Mouse (Mus musculus): ENCODE results near the gene Kit. TPM values are rescaled to one million over a fixed set of nuclear protein-coding genes. Genes with fewer than 3 reads are reported as not detected.
A peak's percentile ranks its signal among the peaks of the same experiment; 100 is the strongest.

Gene Kit
- polyA plus RNA-seq, 1 experiment from 2014 or later: 41.6 TPM

DNA sequence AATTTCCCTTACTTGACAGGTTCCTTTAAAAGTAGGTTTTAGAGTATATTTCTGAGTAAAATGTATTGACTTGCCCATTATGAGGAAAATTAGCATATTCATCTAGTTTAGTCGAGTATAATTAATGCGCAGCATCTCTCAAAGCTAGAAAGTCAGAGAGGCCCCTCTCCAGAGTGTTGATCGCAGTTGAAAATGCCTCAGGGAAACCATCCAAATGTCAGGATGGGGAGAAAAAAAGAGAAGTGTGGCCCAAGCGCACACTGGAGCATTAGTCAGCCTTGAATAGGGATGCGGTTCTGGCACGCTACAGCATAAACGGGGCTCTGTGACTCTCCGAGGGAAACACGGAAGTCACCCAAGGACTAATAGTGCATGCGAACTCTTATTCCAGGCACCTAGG is 20.6 kb downstream of the Kit start:
- Histone ChIP-seq H3K27ac (no peak overlapping the region), H3K4me1 (peaks cover 50% of the 10 kb centered on the region), H3K36me3 (no peaks in the 10 kb centered on the region), H3K9me3 (replicated peaks) (no peaks in the 10 kb centered on the region), H3K4me3 (no peak overlapping the region), H3K27me3 (no peaks in the 10 kb centered on the region), H3K9ac (no peak overlapping the region), H3K4me2 (replicated peaks) (no peak overlapping the region)
- no peak for ATAC-seq (ENCODE audit: low FRiP score)
- 79% methylated on average over 10 of the region's 10 CpGs for WGBS

DNA sequence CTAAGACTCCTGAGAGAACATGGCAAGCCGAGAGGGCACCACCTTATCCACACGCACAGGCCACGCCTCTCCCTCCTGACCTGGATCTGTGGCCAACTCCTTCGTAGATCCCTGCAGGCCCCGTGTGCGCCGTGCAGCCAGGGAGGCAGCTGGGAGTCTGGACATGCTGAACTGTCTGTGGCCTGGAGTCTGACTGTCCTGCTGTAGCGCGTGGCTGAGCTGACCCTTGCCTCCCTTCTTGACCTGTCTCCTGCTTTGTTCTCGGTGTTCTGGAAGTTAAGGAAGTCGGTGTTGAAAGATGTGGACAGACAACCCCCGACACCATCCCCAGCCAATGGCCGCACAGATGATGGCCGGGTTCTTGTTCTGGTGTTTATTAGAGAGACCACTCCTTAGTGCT is 21.5 kb downstream of the Kit start:
- no peak overlapping the region for H3K4me3 ChIP-seq
- H3K4me2 ChIP-seq (replicated peaks): no peak overlapping the region
- no peak overlapping the region for H3K9ac ChIP-seq
- no peaks in the 10 kb centered on the region for H3K36me3 ChIP-seq
- H3K4me1 ChIP-seq: peaks cover 48% of the 10 kb centered on the region
- no peaks in the 10 kb centered on the region for H3K9me3 ChIP-seq (replicated peaks)
- no peak for ATAC-seq (ENCODE audit: low FRiP score)
- H3K27ac ChIP-seq: no peak overlapping the region
- H3K27me3 ChIP-seq: no peaks in the 10 kb centered on the region
- WGBS: 47% methylated on average over 14 of the region's 14 CpGs

DNA sequence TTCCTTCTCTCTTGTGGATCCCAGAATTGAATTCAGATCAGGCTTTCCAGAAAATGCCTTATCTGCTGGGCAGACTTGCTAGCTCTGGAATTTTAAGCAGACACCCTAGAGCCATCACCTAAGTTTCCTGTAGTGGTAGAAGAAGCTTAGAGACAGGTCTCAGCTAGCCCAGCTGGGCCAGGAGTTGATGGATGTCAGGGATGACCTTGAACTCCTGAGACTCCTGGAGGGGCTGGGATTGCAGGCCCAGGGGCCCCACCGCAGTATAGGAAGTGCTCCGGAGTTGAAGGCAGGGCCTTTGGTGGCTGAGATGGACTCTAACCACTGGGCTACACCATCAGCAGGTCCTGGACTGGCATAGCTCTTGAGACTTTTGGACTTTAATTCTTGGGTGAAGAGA is 22.6 kb downstream of the Kit start:
- Histone ChIP-seq H3K27me3 (no peaks in the 10 kb centered on the region), H3K36me3 (no peaks in the 10 kb centered on the region), H3K4me2 (replicated peaks) (no peak overlapping the region), H3K9ac (no peak overlapping the region), H3K9me3 (replicated peaks) (no peaks in the 10 kb centered on the region), H3K27ac (no peak overlapping the region), H3K4me3 (no peak overlapping the region), H3K4me1 (peaks cover 37% of the 10 kb centered on the region)
- whole genome bisulfite sequencing: 84% methylated on average over 2 of the region's 2 CpGs
- ATAC-seq (ENCODE audit: low FRiP score): no peak

DNA sequence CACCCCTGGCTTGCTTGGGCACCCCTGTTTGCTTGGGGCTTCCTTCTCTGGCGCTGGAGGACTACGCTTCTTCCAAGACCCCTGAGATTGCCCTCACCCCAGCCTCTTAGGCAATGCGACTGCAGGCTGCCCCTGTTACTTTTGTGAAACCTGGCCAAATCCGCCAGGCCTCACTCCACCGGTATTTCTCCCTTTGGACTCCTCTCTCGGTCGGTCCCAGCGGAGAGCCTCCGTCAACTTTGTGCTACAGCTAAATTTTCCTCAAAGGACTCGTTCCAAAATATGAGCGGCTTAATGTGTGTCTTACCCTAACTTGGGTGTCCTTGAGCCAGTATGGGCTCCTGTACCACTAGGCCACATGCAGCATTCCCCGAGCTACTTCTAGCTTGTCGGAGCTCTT is 23.8 kb downstream of the Kit start:
- no peaks in the 10 kb centered on the region for H3K9me3 ChIP-seq (replicated peaks)
- H3K27ac ChIP-seq: no peak overlapping the region
- H3K27me3 ChIP-seq: no peaks in the 10 kb centered on the region
- no peak for ATAC-seq (ENCODE audit: low FRiP score)
- no peak overlapping the region for H3K9ac ChIP-seq
- peaks cover 34% of the 10 kb centered on the region for H3K4me1 ChIP-seq
- no peak overlapping the region for H3K4me3 ChIP-seq
- H3K36me3 ChIP-seq: no peaks in the 10 kb centered on the region
- H3K4me2 ChIP-seq (replicated peaks): no peak overlapping the region
- WGBS: 93% methylated on average over 13 of the region's 13 CpGs

DNA sequence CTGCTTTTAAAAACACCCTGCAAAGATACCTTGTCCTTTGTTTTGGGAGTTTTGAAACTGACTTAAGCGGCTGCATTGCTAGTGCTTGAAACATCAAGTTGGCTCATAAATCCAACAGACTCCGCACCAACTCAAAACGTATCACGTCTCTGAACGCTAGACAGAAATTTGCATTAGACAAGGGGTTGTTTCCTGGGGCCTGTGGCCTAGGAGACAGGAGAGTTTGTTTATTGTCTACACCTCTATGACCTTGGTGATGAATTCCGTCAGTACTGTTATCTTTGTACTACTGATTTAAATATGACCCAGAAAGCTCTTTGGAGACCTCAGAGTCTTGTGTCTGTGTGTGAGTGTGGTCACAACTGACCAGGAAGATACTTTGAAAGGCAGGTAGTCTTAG is 25.3 kb downstream of the Kit start:
- Histone ChIP-seq H3K36me3 (no peaks in the 10 kb centered on the region), H3K4me3 (no peak overlapping the region), H3K9ac (no peak overlapping the region), H3K4me2 (replicated peaks) (no peak overlapping the region), H3K27ac (no peak overlapping the region), H3K4me1 (peaks cover 37% of the 10 kb centered on the region), H3K27me3 (no peaks in the 10 kb centered on the region), H3K9me3 (replicated peaks) (no peaks in the 10 kb centered on the region)
- WGBS: 69% methylated on average over 6 of the region's 6 CpGs
- no peak for ATAC-seq (ENCODE audit: low FRiP score)

DNA sequence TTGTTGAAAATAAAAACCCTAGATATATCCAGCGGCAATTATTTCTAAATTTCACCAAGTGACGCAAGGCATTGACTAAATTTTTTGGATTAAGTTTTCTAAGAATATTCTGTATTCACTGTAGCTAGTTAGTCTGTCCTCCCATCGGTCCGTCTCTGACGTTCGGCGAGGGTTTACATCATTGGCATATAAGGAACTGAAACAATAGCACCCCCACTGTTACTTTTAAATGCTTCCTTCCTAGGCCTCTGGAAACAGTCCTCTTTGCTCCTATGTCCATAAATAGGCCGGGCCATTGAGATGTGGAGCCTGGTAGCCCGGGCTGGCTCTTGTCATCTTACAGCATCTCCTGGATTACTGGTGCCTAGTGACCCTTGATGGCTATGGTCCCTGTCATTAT is 29.5 kb downstream of the Kit start:
- no peaks in the 10 kb centered on the region for H3K27me3 ChIP-seq
- no peaks in the 10 kb centered on the region for H3K36me3 ChIP-seq
- H3K9me3 ChIP-seq (replicated peaks): no peaks in the 10 kb centered on the region
- WGBS: 55% methylated on average over 9 of the region's 9 CpGs
- no peak overlapping the region for H3K27ac ChIP-seq
- no peak overlapping the region for H3K4me3 ChIP-seq
- peaks cover 32% of the 10 kb centered on the region for H3K4me1 ChIP-seq
- H3K9ac ChIP-seq: no peak overlapping the region
- no peak overlapping the region for H3K4me2 ChIP-seq (replicated peaks)
- ATAC-seq (ENCODE audit: low FRiP score): no peak

DNA sequence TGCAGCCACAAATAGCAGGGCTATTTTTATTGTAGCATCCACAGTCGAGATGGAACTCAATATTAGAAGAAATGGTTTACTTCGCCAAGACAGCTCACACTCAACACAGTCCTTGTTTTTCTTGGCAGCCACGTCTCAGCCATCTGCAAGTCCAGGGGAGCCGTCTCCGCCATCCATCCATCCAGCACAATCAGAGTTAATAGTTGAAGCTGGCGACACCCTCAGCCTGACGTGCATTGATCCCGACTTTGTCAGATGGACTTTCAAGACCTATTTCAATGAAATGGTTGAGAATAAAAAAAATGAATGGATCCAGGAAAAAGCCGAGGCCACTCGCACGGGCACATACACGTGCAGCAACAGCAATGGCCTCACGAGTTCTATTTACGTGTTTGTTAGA is 32.2 kb downstream of the Kit start:
- Histone ChIP-seq H3K4me1 (peaks cover 30% of the 10 kb centered on the region), H3K27me3 (no peaks in the 10 kb centered on the region), H3K9me3 (replicated peaks) (no peaks in the 10 kb centered on the region), H3K4me3 (no peak overlapping the region), H3K4me2 (replicated peaks) (no peak overlapping the region), H3K36me3 (no peaks in the 10 kb centered on the region), H3K9ac (no peak overlapping the region), H3K27ac (no peak overlapping the region)
- WGBS: 75% methylated on average over 14 of the region's 14 CpGs
- no peak for ATAC-seq (ENCODE audit: low FRiP score)

DNA sequence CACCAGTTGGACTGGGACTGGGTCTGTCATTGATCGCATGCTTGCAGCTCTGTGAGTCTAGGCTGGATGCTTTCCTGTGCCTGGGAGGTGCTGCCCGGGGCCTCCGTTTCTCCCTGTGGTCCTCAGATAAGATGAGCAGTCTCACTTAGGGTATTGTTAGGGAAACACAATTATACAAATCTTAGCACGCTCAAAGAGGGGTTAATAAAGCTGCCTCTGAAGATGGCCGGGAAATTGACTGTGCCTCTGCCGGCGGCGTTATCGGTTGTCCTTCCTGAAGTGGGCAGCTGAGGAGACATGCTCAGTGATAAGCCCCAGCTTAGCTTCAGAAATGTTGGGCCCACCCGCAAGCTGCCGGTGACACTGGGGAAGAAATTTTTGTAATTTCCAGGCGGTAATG is 33.3 kb downstream of the Kit start:
- H3K9me3 ChIP-seq (replicated peaks): no peaks in the 10 kb centered on the region
- WGBS: 85% methylated on average over 12 of the region's 12 CpGs
- H3K4me3 ChIP-seq: no peak overlapping the region
- ATAC-seq (ENCODE audit: low FRiP score): no peak
- no peaks in the 10 kb centered on the region for H3K27me3 ChIP-seq
- peaks cover 36% of the 10 kb centered on the region for H3K4me1 ChIP-seq
- H3K36me3 ChIP-seq: no peaks in the 10 kb centered on the region
- no peak overlapping the region for H3K4me2 ChIP-seq (replicated peaks)
- H3K9ac ChIP-seq: no peak overlapping the region
- H3K27ac ChIP-seq: no peak overlapping the region

DNA sequence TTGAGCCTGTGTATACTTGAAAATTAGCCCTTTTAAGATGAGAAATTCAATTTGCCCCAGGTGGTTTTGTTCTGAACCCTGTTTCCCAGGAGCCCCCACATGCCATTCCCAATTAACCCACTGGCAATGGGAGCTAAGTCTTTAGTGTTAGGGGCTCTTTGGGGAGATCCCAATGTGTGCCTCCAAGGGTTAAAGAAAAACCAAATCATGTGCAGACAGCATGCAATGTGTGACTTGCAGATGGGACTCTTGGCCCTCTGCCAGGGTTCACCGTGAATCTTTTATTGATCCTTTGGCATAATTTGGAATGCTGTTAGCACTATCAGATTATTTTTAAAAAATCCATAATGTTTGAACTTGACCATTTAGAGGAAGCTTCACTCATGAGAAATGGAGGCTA is 37.7 kb downstream of the Kit start:
- Histone ChIP-seq H3K4me3 (no peak overlapping the region), H3K9ac (no peak overlapping the region), H3K36me3 (no peaks in the 10 kb centered on the region), H3K27ac (peak overlapping the region; percentile 48; the same call in 1 of the 2 replicates), H3K4me2 (replicated peaks) (no peak overlapping the region), H3K4me1 (peaks cover 22% of the 10 kb centered on the region), H3K27me3 (no peaks in the 10 kb centered on the region), H3K9me3 (replicated peaks) (no peaks in the 10 kb centered on the region)
- ATAC-seq (ENCODE audit: low FRiP score): peak; percentile 84
- 28% methylated on average over 1 of the region's 1 CpGs for WGBS

DNA sequence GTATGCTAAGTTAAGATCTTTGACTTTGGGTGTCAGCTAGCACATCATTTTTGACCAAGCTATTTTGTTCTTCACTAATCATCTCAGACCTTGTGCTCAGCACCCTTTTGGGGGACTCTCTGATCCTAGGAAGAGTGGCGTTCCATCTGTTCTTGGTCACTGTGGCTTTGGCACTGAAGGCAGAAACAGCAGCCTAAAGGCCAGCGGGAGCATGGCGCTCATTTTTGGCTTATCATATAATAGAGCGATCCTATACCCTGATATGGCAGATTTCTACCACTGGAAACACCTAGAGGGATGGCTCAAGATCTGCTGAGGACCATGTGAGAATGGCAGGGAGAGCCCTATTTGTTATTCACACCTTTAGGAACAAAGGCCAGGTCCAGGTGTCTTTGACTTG is 38.2 kb downstream of the Kit start:
- no peaks in the 10 kb centered on the region for H3K27me3 ChIP-seq
- no peak overlapping the region for H3K4me3 ChIP-seq
- ATAC-seq (ENCODE audit: low FRiP score): no peak
- peak overlapping the region; percentile 44; the same call in 1 of the 2 replicates for H3K27ac ChIP-seq
- no peak overlapping the region for H3K4me2 ChIP-seq (replicated peaks)
- H3K9ac ChIP-seq: no peak overlapping the region
- no peaks in the 10 kb centered on the region for H3K9me3 ChIP-seq (replicated peaks)
- WGBS: 91% methylated on average over 4 of the region's 4 CpGs
- H3K4me1 ChIP-seq: peaks cover 16% of the 10 kb centered on the region
- no peaks in the 10 kb centered on the region for H3K36me3 ChIP-seq

DNA sequence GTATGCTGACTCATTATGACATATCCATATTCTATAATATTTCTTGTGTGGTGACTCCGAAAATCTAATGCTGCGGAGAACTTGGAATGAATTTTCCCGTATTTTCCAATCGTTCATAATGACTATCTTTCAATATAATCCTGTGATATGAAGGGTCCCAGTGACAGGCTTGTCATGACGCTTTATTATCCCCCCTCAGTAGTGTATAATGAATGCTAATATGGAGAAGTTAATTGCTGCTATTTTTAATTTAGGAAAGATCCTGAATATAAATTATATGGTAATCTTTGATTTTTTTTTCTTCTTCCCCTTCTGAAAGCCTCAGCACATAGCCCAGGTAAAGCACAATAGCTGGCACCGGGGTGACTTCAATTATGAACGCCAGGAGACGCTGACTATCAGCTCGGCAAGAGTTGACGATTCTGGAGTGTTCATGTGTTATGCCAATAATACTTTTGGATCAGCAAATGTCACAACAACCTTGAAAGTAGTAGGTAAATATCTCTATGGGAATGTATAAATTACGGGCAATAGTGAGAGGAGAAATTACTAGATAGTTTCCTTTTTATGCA is 40.4 kb downstream of the Kit start:
- Histone ChIP-seq H3K27ac (no peak overlapping the region), H3K27me3 (no peaks in the 10 kb centered on the region), H3K4me3 (no peak overlapping the region), H3K9ac (no peak overlapping the region), H3K4me1 (peaks cover 9% of the 10 kb centered on the region; the same call in 1 of the 2 replicates), H3K36me3 (no peaks in the 10 kb centered on the region), H3K9me3 (replicated peaks) (no peaks in the 10 kb centered on the region), H3K4me2 (replicated peaks) (no peak overlapping the region)
- no peak for ATAC-seq (ENCODE audit: low FRiP score)
- 90% methylated on average over 11 of the region's 11 CpGs for WGBS

DNA sequence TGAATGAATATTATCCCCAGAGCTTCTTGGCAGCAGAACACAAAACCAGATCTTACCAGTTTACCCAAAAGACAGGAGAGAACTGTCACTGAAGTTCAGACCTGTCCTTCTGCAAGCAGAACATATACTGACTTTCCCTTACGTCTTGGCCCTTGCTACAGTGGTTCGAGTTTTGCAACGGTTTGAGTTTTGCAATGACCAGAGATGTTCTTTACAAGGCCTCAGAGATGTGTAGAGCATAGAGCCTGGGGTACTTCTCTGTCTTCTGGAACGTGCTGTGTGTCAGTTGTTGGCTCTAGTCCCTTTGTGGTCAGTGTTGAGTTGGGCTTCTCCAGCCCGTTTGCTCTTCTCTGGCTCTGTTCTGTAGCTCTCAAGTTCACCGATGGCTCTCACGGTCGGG is 40.9 kb downstream of the Kit start:
- 94% methylated on average over 8 of the region's 8 CpGs for WGBS
- Histone ChIP-seq H3K9me3 (replicated peaks) (no peaks in the 10 kb centered on the region), H3K4me3 (no peak overlapping the region), H3K4me1 (peaks cover 9% of the 10 kb centered on the region; the same call in 1 of the 2 replicates), H3K9ac (no peak overlapping the region), H3K27me3 (no peaks in the 10 kb centered on the region), H3K27ac (no peak overlapping the region), H3K36me3 (0 out of 2 replicates have a peak, but pooled peaks cover under 1% of the 10 kb centered on the region), H3K4me2 (replicated peaks) (no peak overlapping the region)
- ATAC-seq (ENCODE audit: low FRiP score): no peak

DNA sequence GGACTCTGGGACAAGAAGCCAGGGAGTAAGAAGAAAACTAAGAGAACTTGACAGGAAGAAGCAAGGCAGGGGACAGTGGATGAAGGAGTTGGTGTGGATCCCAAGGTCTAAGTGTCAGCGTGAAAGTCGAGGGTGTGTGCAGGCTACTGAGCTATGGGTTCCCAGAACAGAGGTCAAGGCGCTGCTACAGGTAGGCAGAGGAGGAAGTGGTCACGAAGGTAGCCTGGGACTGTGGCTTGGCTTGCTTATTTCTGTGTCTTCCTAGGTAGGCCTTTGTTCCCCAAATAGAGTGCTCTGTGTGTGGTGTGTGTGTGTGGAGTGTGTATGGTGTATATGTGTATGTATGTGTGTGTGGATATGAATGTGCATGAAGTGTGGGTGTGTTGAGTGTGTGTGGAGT is 47.7 kb downstream of the Kit start:
- Histone ChIP-seq H3K36me3 (peaks cover 26% of the 10 kb centered on the region), H3K4me3 (no peak overlapping the region), H3K9me3 (replicated peaks) (no peaks in the 10 kb centered on the region), H3K27ac (no peak overlapping the region), H3K4me2 (replicated peaks) (no peak overlapping the region), H3K9ac (no peak overlapping the region), H3K4me1 (peaks cover 11% of the 10 kb centered on the region; the same call in 1 of the 2 replicates), H3K27me3 (no peaks in the 10 kb centered on the region)
- ATAC-seq (ENCODE audit: low FRiP score): no peak
- WGBS: 96% methylated on average over 4 of the region's 4 CpGs

Measured in hindbrain, embryonic 12.5 days (tissue).